Mouse (Mus musculus) CH12.LX (cell line): ENCODE measurements at regions not wholly inside any gene's neighbourhood (a gene's known extent, or its start where the extent isn't known, plus 50 kb on each side); places are given as distances from the start of the nearest gene placed in this dataset.
A peak's percentile ranks its signal among the peaks of the same experiment; 100 is the strongest.

Experiments
- DNase-seq: peaks from one replicate; pipeline ENCODE4 v3.0.0-alpha.2; 2013; ENCODE audit errors: extremely low read depth
- H3K27ac ChIP-seq: 2 replicates; pipeline ENCODE4 v1.5.1; 2012; ENCODE audit warnings: low read depth, mild to moderate bottlenecking, control low read depth, moderate library complexity; ENCODE audit not compliant: insufficient read depth
- H3K27me3 ChIP-seq: replicated peaks from 2 replicates; pipeline ENCODE3; 2012; ENCODE audit warnings: inconsistent platforms
- H3K36me3 ChIP-seq, 2 experiments: replicated peaks in 1 of 2; 2 replicates each; pipeline versions ENCODE3 to v1.6.1; 2012; ENCODE audit warnings: inconsistent platforms in 1 of 2, low read length in 1 of 2, mild to moderate bottlenecking in 1 of 2, mixed read lengths in 1 of 2, moderate library complexity in 1 of 2; ENCODE audit not compliant: control insufficient read depth in 1 of 2, insufficient read depth in 1 of 2
- H3K4me1 ChIP-seq, 2 experiments: 2 replicates each; pipeline ENCODE4 v1.6.1; 2012; ENCODE audit warnings: inconsistent platforms in 1 of 2, moderate library complexity in 1 of 2; ENCODE audit not compliant: insufficient read depth in 2 of 2, control insufficient read depth in 1 of 2
- H3K4me2 ChIP-seq: 2 replicates; pipeline ENCODE4 v1.6.1; 2012; ENCODE audit warnings: low read depth, mild to moderate bottlenecking, control low read depth; ENCODE audit not compliant: poor library complexity, insufficient read depth, severe bottlenecking
- H3K4me3 ChIP-seq, 3 experiments: fragments of 150-350 bp in 1 of 3; sonication (generic) in 1 of 3; replicated peaks in 1 of 3; 2 replicates each; pipeline versions ENCODE3 to v1.5.1; 2011 to 2012; ENCODE audit warnings: low read depth in 2 of 3, low read length in 2 of 3, mild to moderate bottlenecking in 2 of 3, moderate library complexity in 2 of 3, control low read depth in 1 of 3, improper control_type of control experiment in 1 of 3, inconsistent platforms in 1 of 3, mixed read lengths in 1 of 3; ENCODE audit not compliant: poor library complexity in 1 of 3
- H3K79me2 ChIP-seq: replicated peaks from 2 replicates; pipeline ENCODE4 v1.6.1; 2012; ENCODE audit warnings: mild to moderate bottlenecking, moderate library complexity; ENCODE audit not compliant: control insufficient read depth, poor library complexity, insufficient read depth, severe bottlenecking; ENCODE audit errors: extremely low read depth
- H3K9ac ChIP-seq: 2 replicates; pipeline ENCODE4 v1.6.1; 2012; ENCODE audit warnings: low read depth, mild to moderate bottlenecking, control low read depth, moderate library complexity; ENCODE audit not compliant: insufficient read depth
- H3K9me3 ChIP-seq: replicated peaks from 2 replicates; pipeline ENCODE3; 2012; ENCODE audit warnings: low read length, inconsistent platforms, mixed read lengths
- BHLHE40 ChIP-seq: IDR thresholded peaks from 2 replicates; pipeline ENCODE4 v1.6.1; 2011; ENCODE audit warnings: mild to moderate bottlenecking, low read depth, low read length, improper control_type of control experiment
- ETS1 ChIP-seq: conservative IDR thresholded peaks from 2 replicates; pipeline ENCODE4 v1.6.1; 2012; ENCODE audit warnings: low read depth, mild to moderate bottlenecking, inconsistent platforms, low read length, improper control_type of control experiment, moderate library complexity
- JUN ChIP-seq: IDR thresholded peaks from 2 replicates; pipeline ENCODE4 v1.6.1; 2011; ENCODE audit warnings: low read depth, mild to moderate bottlenecking, low read length, improper control_type of control experiment, moderate library complexity; ENCODE audit not compliant: insufficient read depth
- MAFK ChIP-seq: IDR thresholded peaks from 2 replicates; pipeline ENCODE4 v1.6.1; 2011; ENCODE audit warnings: low read length, improper control_type of control experiment; ENCODE audit not compliant: insufficient replicate concordance
- MAX ChIP-seq: IDR thresholded peaks from 2 replicates; pipeline ENCODE4 v1.6.1; 2011; ENCODE audit warnings: low read length, improper control_type of control experiment
- MEF2A ChIP-seq: IDR thresholded peaks from 2 replicates; pipeline ENCODE4 v1.6.1; 2014; ENCODE audit warnings: low read depth, mild to moderate bottlenecking, inconsistent platforms, low read length, improper control_type of control experiment, borderline replicate concordance
- MXI1 ChIP-seq: IDR thresholded peaks from 2 replicates; pipeline ENCODE4 v1.6.1; 2011; ENCODE audit warnings: mild to moderate bottlenecking, low read depth, low read length, improper control_type of control experiment
- MYC ChIP-seq: IDR thresholded peaks from 2 replicates; pipeline ENCODE4 v1.6.1; 2011; ENCODE audit warnings: low read depth, mild to moderate bottlenecking, improper control_type of control experiment, low read length
- NRF1 ChIP-seq: IDR thresholded peaks from 2 replicates; pipeline ENCODE4 v1.6.1; 2014; ENCODE audit warnings: low read depth, mild to moderate bottlenecking, inconsistent platforms, low read length, improper control_type of control experiment, moderate library complexity
- POLR2AphosphoS2 ChIP-seq: IDR thresholded peaks from 2 replicates; pipeline ENCODE4 v1.6.1; 2011; ENCODE audit warnings: low read depth, low read length, improper control_type of control experiment
- RCOR1 ChIP-seq: conservative IDR thresholded peaks from 2 replicates; pipeline ENCODE4 v1.6.1; 2012; ENCODE audit warnings: low read depth, mild to moderate bottlenecking, inconsistent platforms, low read length, improper control_type of control experiment
- SIN3A ChIP-seq: IDR thresholded peaks from 2 replicates; pipeline ENCODE4 v1.6.1; 2012; ENCODE audit warnings: low read length, improper control_type of control experiment, inconsistent platforms
- TBP ChIP-seq: conservative IDR thresholded peaks from 2 replicates; pipeline ENCODE4 v1.6.1; 2011; ENCODE audit warnings: low read depth, low read length, improper control_type of control experiment
- UBTF ChIP-seq: IDR thresholded peaks from 2 replicates; pipeline ENCODE4 v1.6.1; 2012; ENCODE audit warnings: low read depth, mild to moderate bottlenecking, inconsistent platforms, low read length, improper control_type of control experiment, moderate library complexity
- dilution Hi-C: fragments of 300-500 bp; cut with MboI; formaldehyde crosslinking; loops from 2 replicates; pipeline ENCODE4 v1.14.3; 2020; ENCODE audit warnings: low sequenced_read_pairs; ENCODE audit not compliant: extremely low pct_unique_long_range_greater_than_20kb, extremely low pct_ligation_motif_present
- in situ Hi-C: fragments of 300-500 bp; cut with MboI; formaldehyde crosslinking; loops from 3 replicates; pipeline ENCODE4 v1.14.3; 2019; ENCODE audit warnings: low sequenced_read_pairs, low pct_ligation_motif_present, low pct_unique_long_range_greater_than_20kb, mixed read lengths

DNA sequence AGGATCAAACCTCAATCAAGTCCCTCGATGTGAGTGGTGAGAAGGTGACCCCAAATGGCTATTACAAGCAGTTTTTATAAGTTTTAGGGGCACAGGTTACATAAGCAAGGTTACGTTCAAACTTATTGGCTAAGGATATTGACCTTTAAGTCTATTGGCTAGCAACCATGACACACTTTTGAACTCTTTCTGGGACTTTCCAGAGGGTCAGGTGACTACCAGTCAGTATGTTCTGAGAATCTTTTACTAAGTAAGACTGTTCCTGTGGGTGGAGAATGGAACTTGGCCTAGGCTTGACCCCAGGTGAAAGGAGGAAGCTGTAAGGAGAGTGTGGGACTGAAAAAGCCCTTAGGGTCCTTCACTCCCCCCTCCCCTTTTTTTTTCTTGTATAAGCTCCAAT lies 370.3 kb upstream of the Lrrc3b start:
- H3K4me1 ChIP-seq = peaks cover 0 to 12% of the 10 kb centered on the region in 2 experiments; a peak in 1 of 4 replicates
- no peaks in the 10 kb centered on the region for H3K79me2 ChIP-seq
- dilution Hi-C loops = no loop called here
- in situ Hi-C loops = no loop called here
- H3K27me3 ChIP-seq = no peaks in the 10 kb centered on the region
- H3K36me3 ChIP-seq = no peaks in the 10 kb centered on the region
- no peak overlapping the region for H3K27ac ChIP-seq
- peaks cover 3% of the 10 kb centered on the region for H3K9me3 ChIP-seq
- peak; percentile 5 for DNase-seq
- no peak overlapping the region for H3K4me2 ChIP-seq
- TF ChIP-seq SIN3A (no peak), BHLHE40 (0 out of 2 replicates have a peak, but pooled peaks have one; percentile 9)
- H3K4me3 ChIP-seq = no peak overlapping the region
- no peak overlapping the region for H3K9ac ChIP-seq

DNA sequence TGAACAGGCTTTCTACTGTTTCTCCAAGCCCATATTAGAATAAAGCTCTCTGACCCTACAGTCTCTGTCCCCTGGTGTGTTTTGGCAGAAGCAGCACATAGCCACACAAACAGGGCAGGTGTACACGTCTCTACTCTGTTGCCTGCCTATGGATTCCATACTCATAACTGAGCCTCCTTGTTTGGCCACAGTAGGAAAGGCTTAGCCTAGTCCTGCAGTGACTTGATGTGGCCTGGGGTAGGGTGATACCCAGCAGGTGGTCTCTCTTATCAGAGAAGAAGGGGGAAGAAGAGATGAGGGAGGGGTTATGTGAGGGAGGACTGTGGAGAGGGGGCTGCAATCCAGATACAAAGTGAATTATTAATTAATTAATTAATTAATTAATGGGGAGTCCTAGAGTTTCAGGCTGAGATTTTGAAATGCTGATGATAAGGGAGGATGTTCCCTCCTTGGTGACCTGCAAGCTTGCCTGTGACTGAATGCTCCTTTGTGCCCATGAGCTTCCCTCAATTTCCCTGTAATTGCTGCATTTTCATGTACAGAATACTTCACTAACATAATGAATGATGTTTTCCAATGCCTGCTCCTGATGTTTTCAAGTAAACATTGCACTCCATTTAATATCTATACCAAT lies 402.7 kb upstream of the Lrrc3b start:
- no peak for TF ChIP-seq NRF1
- TF ChIP-seq TBP = no peak
- TF ChIP-seq JUN = no peak
- no peak for TF ChIP-seq MAX
- TF ChIP-seq RCOR1 = no peak
- TF ChIP-seq MAFK = no peak
- in situ Hi-C loops = no loop called here
- dilution Hi-C loops = no loop called here

GRCm38 (mm10) chr14:15842024-15842599 lies 403.3 kb upstream of the Lrrc3b start:
- no peak overlapping the region for H3K9ac ChIP-seq
- no peaks in the 10 kb centered on the region for H3K4me1 ChIP-seq
- H3K27ac ChIP-seq = no peak overlapping the region
- H3K4me3 ChIP-seq = no peak overlapping the region
- H3K9me3 ChIP-seq = no peaks in the 10 kb centered on the region
- no peaks in the 10 kb centered on the region for H3K36me3 ChIP-seq
- dilution Hi-C loops (no loop called here), in situ Hi-C loops (no loop called here)
- no peaks in the 10 kb centered on the region for H3K27me3 ChIP-seq
- no peak for DNase-seq
- no peak overlapping the region for H3K4me2 ChIP-seq
- H3K79me2 ChIP-seq = no peaks in the 10 kb centered on the region
- no peak for TF ChIP-seq MYC
- no peak for TF ChIP-seq POLR2AphosphoS2
- no peak for TF ChIP-seq JUN
- TF ChIP-seq MEF2A = no peak
- TF ChIP-seq MXI1 = no peak
- no peak for TF ChIP-seq MAFK
- TF ChIP-seq ETS1 = no peak
- TF ChIP-seq UBTF = no peak
- TF ChIP-seq SIN3A = no peak

More for the DNA sequence above, 402.7 kb upstream of the Lrrc3b start:
- Histone ChIP-seq H3K4me3 (no peak overlapping the region), H3K27ac (no peak overlapping the region), H3K36me3 (no peaks in the 10 kb centered on the region), H3K4me2 (no peak overlapping the region), H3K9ac (no peak overlapping the region), H3K79me2 (no peaks in the 10 kb centered on the region), H3K9me3 (no peaks in the 10 kb centered on the region), H3K27me3 (no peaks in the 10 kb centered on the region), H3K4me1 (no peaks in the 10 kb centered on the region)
- DNase-seq = no peak
